Mouse (Mus musculus) gastrocnemius, postnatal 25 days (tissue): ENCODE results near the gene Fbxw11. TPM values are rescaled to one million over a fixed set of nuclear protein-coding genes. Genes with fewer than 3 reads are reported as not detected.

Experiments
- DNase-seq: peaks from one replicate; pipeline ENCODE4 v3.0.0; 2022
- total RNA-seq, 2 experiments: library from RNA; stranded (reverse); gene quantifications; 1 replicate in 1 of 2; 2 replicates in 1 of 2; pipeline ENCODE4 v1.2.3; 2021

Fbxw11 gene
- total RNA-seq, 2 experiments from 2014 or later: 41.5 to 52.7 TPM

DNA sequence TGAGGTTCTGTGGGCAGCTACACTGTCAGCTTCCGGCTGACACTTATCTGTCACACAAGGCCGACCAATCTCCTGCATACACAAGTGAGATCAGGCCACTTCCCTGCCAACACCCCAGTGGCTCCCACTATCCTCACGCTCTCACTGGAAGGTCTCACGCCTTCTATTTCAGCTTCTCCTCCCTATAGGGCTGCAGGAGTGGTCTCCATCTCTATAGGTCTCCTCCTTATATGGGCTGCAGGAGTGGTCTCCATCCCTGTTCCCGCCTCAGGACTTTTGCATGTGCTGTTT lies 110.0 kb downstream of the Fbxw11 start:
- DNase-seq: no peak

- no peak for DNase-seq
These were observed 110.8 kb downstream of the Fbxw11 start for GRCm38 (mm10) chr11:32753358-32753757.

- no peak for DNase-seq
These were observed 120.2 kb downstream of the Fbxw11 start for GRCm38 (mm10) chr11:32762773-32763172.

DNA sequence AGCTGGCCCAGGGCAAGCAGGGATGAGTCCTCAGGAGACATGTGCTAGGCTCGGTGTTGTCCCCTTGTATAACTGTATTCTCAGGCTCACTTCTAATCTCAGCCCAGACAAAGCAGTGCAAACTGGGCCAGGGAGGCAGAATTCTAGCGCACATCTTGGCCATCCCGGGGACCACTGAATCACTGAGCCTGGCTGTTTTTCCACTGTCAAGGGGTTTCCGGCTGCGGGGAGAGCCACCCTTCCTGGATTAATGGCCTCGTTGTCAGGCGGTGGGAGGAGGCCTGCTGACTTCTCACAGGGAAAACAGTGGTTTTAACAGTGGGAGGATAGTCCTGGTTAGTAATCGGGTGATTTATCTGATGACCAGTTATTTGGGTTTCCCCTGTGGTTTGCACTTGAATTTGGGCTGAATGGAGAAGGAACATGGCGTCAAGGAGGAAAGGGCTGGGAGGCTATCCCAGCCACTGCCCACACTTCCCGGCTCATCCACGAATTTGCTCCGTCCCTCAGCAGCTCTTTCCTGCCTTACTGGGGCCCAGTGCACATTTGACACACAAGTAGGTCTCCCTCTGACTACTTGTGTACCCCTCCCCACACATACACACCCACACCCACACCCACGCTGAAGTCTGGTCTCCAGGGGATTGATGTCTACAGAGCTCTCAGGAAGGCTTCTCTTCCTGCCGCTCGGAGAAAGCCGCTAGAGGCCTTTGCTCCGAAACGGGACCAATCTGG lies 125.1 kb downstream of the Fbxw11 start:
- DNase-seq: no peak

- DNase-seq: no peak
These were observed 126.3 kb downstream of the Fbxw11 start for GRCm38 (mm10) chr11:32768642-32769343.

DNA sequence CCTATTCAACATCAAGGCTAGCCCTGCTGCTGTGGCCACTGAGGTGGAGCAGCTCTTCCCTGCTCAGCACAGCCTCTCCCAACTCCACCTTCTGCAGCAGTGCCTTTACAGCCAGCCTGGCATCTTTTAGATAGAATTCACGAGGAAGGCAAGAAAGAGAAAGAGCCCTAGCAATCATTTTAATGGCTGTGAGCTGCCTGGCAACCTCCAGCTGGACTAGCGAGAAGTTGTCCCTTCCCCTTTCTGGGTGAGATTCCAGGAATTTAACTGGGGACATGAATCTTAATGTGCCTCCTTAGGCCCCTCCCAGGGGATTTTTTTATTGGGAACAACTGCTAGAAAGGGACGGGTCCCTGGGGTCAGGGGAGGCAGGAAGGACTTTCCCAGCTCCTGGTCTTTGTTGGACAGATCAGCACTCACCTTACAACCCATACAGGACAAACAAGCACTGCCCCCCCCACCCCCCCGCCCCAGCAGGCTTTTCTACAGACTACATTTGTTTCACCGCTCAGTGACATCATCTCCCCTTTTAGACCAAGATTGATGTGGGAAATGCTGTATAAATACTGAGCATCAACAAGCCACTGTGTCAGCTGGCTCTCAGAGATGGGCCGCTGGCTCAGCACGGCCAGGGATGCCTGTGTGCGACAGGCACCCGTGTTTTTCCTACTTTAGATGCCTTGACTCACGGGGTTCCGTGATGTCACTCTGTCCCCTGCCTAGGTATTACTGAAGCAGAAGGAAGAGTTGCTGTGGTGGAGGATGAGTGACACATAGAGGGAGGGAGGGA lies 138.4 kb downstream of the Fbxw11 start:
- DNase-seq: no peak

- DNase-seq: no peak
These were observed 139.3 kb downstream of the Fbxw11 start for GRCm38 (mm10) chr11:32781633-32782404.

- peak; percentile 52 for DNase-seq
These were observed 140.2 kb downstream of the Fbxw11 start for GRCm38 (mm10) chr11:32782724-32783123.

DNA sequence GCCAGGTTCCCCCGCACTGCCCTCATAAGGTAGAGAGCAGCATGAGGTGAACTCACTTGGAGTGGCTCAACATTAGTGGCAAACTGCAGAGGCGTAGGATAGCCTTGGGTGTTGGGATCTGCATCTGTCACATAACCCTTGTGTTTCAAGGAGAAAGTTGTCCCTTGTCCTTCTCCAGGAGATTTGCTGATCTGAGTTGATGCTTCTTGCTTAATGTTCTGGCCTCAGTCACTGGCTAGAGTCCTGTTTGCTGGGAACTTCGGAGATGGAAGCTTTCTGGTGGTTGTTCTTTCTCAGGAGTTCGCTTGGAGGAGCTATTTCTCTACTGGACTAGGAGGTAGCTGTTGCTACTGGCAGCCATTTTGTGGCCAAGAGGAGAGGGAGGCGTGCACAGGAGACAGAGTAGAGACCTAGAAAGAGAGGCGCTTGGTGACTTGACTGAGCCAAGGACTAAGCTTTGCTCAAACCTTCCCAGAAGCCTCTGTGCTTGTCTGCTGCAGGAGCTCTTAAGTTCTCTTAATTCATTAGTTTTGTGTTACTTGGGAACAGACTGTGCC lies 143.1 kb downstream of the Fbxw11 start:
- peak; percentile 26 for DNase-seq

GRCm38 (mm10) chr11:32786201-32786600 lies 143.7 kb downstream of the Fbxw11 start:
- peak; percentile 14 for DNase-seq

- no peak for DNase-seq
These were observed 152.4 kb downstream of the Fbxw11 start for GRCm38 (mm10) chr11:32794759-32795445.

Other genes with a start within 250 kb of the Fbxw11 start
- 10 to 100 TPM in 1 of 2 experiments, 1 to 10 TPM in 1; 9.3 to 10.5 TPM for gene Ubtd2, start 187.4 kb upstream of the Fbxw11 start, total RNA-seq
- gene Efcab9, start 110.6 kb upstream of the Fbxw11 start, total RNA-seq: 1 to 10 TPM in 1 of 2 experiments, under 1 TPM in 1; 0.75 to 1.0 TPM
- 1 to 10 TPM; 2.6 to 3.2 TPM for gene Stk10, start 109.4 kb upstream of the Fbxw11 start, total RNA-seq
- gene Smim23, start 181.9 kb downstream of the Fbxw11 start, total RNA-seq: not detected